ENCODE assay signal across 24 mouse cellular contexts in the genomic region with DNA sequence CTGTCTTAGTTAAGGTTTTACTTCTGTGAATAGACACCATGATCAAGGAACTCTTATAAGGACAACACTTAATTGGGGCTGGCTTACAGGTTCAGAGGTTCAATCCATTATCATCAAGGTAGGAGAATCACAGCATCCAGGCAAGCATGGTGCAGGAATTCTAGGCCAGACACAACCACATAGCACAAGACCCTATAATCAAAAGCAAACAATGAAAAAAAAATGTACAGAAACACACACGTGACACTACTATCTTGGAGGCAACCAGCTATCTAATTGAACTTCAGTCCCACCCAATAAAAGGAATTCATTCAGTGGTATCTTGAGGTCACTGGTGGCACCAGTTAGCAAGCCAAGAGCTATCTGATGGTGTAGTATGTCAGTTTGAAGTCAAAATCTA.
"Had no signal": no experiment of that assay in that cellular context is flagged by ENCODE, and none has a peak within 500 bp of the region (broad histone marks: within the 10 kb centered on the region; RNA-seq: fewer than 3 reads in every experiment).

No protein-coding gene starts in this region.

- H3K27ac ChIP-seq: gastrocnemius, adult 2 months; heart, adult 2 months; hindbrain, embryonic 10.5 days; hindbrain, embryonic 12.5 days; hindbrain, embryonic 14.5 days; layer of hippocampus, adult 2 months; left cerebral cortex, adult 2 months; limb, embryonic 10.5 days; limb, embryonic 12.5 days; liver, embryonic 12.5 days; liver, embryonic 15.5 days had no signal

- H3K27me3 ChIP-seq: heart, embryonic 12.5 days; hindbrain, embryonic 12.5 days; limb, embryonic 12.5 days; liver, embryonic 12.5 days; liver, embryonic 15.5 days had no signal

- H3K4me3 ChIP-seq: gastrocnemius, adult 2 months; heart, adult 2 months; heart, embryonic 12.5 days; hindbrain, embryonic 10.5 days; hindbrain, embryonic 12.5 days; layer of hippocampus, adult 2 months; left cerebral cortex, adult 2 months; limb, embryonic 10.5 days; limb, embryonic 12.5 days; liver, embryonic 12.5 days; liver, embryonic 15.5 days had no signal

- H3K9me3 ChIP-seq: heart, embryonic 12.5 days; hindbrain, embryonic 12.5 days; limb, embryonic 10.5 days; limb, embryonic 12.5 days; liver, embryonic 12.5 days; liver, embryonic 15.5 days had no signal

- DNase-seq: gastrocnemius, adult 2 months; gastrocnemius, postnatal 10 days; gastrocnemius, postnatal 25 days; heart, adult 2 months; heart, postnatal 10 days; heart, postnatal 4 days; kidney, adult 18-20 months; kidney, adult 8-10 months; kidney, postnatal 10 days; kidney, postnatal 25 days; kidney, postnatal 4 days; liver had no signal

- ATAC-seq: hindbrain, embryonic 16.5 days; inflammation-experienced regulatory T-cells, adult 6 months; liver, embryonic 12.5 days had no signal

- H3K36me3 ChIP-seq: heart, embryonic 12.5 days; hindbrain, embryonic 10.5 days; hindbrain, embryonic 12.5 days; limb, embryonic 10.5 days; limb, embryonic 12.5 days; liver, embryonic 12.5 days; liver, embryonic 15.5 days had no signal

- H3K4me1 ChIP-seq: limb, embryonic 10.5 days had no signal

- H3K4me2 ChIP-seq: heart, embryonic 12.5 days; hindbrain, embryonic 12.5 days; hindbrain, embryonic 14.5 days; limb, embryonic 12.5 days; liver, embryonic 12.5 days; liver, embryonic 15.5 days had no signal

- H3K9ac ChIP-seq: heart, embryonic 12.5 days; hindbrain, embryonic 12.5 days; hindbrain, embryonic 14.5 days; limb, embryonic 12.5 days; liver, embryonic 12.5 days; liver, embryonic 15.5 days had no signal
